Mouse (Mus musculus): Measurements from ENCODE around the gene Srgap1.
"Not testable (repeated sequence)": the region's sequence is repeated elsewhere in the genome, so short reads cannot be mapped to it uniquely, and the experiment has no call there.

The Srgap1 gene

DNA sequence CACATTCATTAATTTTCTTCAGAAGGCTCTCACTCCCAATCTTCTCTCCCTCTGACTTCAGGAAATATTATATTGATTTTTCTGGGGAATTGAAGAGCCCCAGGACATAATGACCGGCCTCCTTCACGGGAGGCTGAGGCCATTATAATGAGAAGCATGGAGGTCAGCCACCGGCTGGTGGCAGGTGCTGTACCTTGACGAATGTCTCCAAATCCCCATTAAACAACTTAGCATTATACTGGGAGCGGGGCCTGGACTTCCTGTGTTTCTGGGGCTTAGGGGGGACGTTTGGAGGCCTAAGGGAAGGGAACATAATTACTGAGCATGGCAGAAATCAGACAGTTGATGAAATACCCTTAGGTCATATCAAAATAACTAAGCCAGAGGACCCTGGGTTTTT, 218.1 kb downstream of the Srgap1 start:
- no peak for DNase-seq (ENCODE audit: low read depth, low spot score)

DNA sequence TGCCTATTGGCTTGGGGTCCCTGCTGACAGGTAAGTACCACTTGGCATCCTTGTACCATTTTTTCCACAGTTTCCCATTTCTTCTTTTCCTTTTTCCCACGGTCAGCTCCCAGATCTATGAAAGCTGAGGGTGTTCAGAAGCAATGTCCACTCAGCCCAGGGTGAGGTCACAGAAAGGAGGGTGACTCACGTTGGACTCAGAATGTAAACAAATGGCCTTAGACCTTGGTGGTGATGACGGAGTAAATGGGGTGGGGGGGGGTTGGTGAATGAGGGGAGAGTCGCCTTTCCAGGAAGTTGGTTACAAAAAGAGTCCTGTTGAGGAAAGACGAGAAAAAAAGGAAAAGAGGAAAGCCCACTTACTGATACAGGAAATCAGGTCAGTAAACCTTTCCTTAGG, 224.4 kb downstream of the Srgap1 start:
- no peak for DNase-seq (ENCODE audit: low read depth, low spot score)

DNA sequence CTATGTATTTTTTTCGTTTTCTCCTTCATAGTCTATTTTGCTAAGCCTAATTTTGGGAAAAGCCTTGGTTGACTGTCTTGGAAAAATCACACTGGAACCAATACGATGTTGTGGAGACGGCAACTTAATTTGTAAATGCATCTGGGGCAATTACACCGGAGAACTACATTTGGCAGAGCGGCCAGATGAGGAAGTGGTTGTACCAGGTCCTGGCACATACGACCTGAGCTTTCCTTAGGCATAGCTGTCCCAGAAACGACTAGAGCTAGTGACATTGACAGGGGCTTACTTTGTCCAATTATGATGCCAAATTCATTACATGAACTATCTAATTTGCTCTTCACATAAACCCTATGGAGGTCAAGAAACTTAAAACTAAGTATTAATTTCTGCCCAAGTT, 226.3 kb downstream of the Srgap1 start:
- no peak for DNase-seq (ENCODE audit: low read depth, low spot score)

DNA sequence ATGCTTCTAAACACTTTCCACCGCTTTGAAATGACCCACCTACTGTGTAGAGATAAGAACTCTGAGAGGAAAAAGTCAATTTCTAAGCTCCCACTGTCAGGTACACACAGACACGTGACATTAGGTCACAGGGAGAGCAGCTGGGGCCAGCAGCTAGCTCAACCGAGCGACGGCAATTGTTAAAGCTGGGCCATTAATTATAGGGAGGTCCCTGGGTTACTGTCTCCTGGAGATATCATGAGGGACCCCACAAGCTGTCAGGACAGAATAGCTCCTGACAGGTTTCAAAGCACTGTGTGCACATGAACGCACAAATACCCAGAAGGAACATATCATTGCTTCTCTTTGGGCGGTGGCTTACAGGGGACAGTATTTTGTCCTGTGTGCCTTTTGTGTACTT, 229.1 kb downstream of the Srgap1 start:
- DNase-seq (ENCODE audit: low read depth, low spot score), result no peak

DNA sequence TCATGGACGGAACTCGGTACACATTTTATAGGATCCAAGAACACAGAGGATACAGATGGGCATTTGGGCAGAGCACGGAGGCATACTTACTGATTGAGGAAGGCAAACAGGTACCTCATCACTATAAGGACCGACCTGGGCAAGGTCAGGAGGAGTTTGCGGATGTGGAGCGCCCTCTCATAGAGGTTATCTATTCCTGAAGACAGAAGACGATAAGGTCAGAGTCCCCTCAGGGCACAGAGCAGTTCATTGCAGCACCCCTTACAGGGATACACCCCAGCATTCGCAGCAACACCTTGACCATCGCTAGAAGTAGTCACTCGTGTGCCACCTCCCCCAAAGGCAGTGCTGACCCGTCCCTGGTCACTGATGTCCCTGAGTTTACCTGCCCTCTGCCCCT, 239.3 kb downstream of the Srgap1 start:
- DNase-seq (ENCODE audit: low read depth, low spot score), result no peak

DNA sequence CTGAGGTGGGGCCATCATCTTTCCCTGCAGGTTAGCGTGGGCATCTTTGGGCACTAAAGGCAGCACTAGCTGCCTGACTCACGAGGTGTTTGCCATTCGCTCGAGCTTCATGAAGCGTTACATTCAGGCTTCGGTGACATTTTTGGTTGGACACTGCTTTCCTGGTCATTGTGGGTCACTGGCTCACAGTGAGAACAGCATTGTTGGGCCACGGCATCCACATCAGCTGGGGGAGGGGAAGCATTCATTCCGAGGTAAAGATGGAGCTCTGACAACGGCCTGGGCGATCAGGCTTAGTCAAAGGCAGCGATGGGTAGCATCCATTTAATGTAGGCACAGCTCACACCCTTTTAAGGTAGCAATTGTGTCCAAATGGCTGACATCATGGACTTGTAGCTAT, 240.3 kb downstream of the Srgap1 start:
- DNase-seq (ENCODE audit: low read depth, low spot score), result no peak

DNA sequence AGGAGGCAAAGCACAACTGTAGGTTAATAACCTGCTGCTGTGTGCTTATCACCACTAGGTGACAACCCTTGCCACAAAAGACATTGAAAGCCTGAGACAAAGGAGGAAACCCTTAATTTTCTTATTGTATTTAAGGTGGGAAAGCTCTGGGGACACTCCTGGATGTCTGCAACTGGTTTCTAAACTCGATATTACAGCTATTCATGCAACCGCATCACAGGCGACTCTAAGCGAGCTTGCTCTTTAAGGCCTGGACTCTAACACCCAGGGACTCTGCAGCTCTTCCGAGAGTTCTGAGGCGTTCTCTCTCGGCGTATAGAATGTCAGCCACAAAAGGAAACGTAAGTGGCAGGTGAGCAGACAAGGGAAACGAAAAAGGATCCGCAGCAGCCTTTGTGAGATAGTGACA, 241.2 kb downstream of the Srgap1 start:
- DNase-seq (ENCODE audit: low read depth, low spot score), result no peak

DNA sequence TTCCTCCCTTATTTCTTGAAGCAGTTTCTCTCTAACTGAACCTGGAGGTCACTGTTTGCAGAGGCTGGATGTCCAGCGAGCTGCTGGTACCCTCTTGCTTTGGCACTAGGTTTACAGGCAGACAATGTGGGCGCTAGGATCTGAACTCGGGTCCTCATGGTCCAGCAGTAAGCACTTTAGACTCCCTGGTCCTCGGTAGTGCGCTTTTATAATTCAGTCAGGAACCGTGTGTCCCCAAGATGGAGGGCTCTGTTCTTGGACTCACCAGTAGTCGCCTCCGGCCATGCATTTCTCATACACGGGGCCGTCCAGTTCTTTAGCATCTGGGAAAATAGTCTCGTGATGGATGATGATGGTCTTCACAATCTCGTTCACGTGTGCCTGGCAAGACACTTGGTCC, 242.6 kb downstream of the Srgap1 start:
- DNase-seq (ENCODE audit: low read depth, low spot score), result no peak

DNA sequence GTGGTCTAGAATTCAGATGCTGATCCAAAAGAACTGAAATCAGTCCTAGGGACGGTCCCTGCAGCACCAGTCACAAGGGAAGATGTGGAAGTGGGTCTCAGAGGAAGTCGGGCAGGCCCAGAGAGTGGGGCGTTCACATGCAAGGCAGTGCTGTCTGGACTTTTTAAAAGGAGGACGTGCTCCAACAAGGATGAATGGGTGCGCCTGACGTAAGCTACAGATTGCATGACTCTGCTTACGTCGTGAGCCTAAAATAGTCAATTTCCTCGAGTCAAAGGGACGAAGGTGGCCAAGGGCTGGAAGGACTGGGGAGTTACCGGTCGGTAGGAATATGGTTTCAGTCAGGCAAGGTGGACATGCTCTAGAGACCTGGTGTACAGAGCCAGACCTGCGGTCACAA, 247.1 kb downstream of the Srgap1 start:
- DNase-seq (ENCODE audit: low read depth, low spot score), result no peak

DNA sequence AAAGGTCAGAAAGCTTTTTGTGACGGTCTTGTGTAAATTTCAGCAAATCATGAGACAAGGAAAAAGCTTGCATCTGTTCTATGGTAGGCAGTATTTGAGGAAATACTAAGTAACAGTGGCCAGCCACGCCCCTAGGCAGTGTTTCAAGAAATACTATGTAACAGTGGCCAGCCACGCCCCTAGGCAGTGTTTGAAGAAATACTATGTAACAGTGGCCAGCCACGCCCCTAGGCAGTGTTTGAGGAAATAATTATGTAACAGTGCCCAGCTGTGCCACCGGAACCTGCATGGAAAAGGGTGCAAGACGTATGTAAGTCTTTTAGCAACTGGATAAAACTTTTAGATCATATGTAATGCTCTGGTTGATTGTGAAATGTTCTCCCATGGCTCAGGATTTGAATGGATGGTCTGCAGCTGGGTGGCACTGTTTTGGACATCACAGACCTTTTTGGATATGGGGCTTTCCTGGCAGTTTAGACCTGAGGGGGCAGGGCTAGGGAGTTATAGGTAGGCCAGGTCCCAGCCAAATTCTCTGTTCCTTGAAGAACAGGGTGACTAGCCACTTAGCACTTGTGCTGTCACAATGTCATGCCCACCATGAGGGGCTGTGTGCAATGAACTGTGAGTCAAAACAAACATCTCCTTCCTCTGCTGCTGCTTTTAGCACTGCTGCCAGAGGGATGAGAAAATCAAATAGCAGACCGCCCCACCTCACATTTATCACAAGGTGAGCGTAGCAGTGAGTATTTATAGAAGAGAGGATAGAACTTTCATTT, 250.9 kb downstream of the Srgap1 start:
- no peak for DNase-seq (ENCODE audit: low read depth, low spot score)

DNA sequence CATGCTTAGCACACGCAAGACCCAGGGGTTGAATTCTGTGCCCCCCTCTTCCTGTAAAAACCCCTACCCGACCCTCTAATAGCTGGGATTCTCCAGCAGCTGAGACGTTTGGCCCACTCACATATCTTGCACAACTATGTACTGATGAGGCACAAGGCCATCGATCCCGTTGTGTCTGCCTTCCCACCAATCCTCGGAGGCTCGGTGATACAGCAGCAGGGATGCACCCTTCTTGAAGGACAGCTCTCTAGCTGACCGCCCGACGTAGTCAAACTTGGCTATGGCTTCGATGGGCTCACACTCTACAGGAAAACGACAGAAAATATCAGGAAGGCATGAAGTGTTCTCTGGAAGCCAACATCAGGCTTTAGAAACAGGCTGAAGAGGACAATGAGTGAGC, 252.6 kb downstream of the Srgap1 start:
- no peak for DNase-seq (ENCODE audit: low read depth, low spot score)

DNA sequence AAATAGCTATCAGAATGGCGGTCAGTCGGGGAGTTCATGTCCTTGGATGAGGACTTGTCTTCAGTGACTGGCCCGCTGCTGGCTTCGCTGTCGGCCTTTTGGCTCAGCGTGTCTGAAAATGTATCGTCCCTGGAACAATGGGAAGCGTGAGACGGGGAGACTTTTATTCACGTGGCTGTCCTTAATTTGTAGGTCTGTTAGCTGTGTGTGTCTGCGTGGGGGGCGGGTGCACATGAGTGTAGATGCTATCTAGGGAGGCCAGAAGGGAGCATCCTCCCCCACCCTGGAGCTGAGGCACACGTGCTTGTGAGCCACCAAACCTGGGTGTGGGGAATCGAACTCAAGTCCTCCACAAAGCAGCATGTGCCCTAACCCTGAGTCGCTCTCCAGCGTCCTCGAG, 254.5 kb downstream of the Srgap1 start:
- no peak for DNase-seq (ENCODE audit: low read depth, low spot score)

DNA sequence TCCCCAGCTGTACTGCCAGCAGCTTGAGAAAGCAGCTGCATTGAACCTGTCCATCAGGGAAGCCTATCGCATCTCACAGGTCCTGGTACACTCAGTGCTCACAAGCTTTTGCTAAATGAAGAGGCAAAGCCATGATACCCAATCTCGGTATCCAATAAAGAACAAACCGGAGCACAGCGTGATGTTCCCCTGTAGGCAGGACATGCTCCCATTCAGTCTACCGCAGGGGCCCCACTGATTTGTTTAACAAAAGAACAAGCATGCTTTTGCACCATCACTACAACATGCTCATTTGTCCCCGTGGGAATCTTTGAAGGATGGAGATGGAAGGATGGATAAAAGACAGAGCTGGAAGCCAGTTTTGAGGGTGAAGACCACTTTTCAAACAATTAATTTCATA, 257.0 kb downstream of the Srgap1 start:
- DNase-seq (ENCODE audit: low read depth, low spot score), result no peak

DNA sequence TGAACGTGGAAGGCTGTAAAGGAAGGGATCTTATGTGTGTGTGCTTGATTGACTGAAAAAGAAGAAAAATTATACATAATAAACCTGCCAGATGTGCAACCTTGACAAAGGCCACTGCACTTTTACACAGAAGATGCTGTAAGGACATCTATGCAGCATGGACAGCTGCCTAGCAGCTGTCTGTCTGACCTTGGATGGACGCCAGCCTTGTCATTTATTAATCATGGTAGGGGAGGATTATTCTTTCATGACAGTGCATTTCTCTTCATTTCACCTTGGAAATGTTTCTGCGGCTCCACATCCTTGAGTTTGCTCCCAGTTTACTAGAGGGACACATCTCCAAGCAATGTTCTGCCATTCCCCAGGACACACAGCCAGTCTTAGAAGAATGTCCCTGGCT, 258.6 kb downstream of the Srgap1 start:
- DNase-seq (ENCODE audit: low read depth, low spot score), result no peak

DNA sequence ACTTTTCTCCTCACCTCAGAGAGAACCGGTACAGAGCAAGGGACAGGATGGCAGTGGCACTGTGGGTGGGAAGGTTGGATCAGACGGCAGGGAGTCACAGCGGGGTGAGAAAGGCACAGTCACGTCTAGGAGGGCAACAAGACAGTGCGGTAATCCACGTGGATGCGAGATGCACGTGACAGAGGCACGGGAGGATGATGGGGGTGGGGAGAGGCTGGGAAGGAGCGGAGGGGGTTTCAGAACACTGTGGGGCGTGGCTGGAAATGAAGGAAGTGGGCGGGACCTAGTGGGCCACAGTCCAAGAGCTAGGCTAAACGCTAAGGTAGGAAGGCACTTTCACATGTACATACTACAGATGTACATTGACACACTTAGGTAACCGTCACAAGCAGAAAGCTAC, 266.0 kb downstream of the Srgap1 start:
- DNase-seq (ENCODE audit: low read depth, low spot score), result no peak

DNA sequence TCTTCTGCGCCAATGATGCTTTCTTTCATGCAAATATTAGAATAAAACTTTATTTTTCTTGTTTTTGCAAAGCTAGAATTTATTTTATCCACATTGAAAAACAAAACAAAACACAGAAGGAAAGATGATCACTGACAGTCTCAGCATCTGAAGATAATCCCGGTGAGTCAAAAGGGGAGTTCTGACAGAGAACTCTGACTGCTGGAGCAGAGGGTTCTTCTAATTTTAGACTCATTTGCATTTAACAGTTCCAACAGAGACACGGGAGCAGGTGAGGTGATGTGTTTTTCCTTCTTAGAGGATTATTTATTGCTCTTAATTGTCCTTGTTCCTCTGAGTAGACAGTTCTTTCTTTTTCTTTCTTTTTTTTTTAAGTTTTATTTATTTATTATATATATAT, 271.1 kb downstream of the Srgap1 start:
- DNase-seq (ENCODE audit: low read depth, low spot score), result no peak

DNA sequence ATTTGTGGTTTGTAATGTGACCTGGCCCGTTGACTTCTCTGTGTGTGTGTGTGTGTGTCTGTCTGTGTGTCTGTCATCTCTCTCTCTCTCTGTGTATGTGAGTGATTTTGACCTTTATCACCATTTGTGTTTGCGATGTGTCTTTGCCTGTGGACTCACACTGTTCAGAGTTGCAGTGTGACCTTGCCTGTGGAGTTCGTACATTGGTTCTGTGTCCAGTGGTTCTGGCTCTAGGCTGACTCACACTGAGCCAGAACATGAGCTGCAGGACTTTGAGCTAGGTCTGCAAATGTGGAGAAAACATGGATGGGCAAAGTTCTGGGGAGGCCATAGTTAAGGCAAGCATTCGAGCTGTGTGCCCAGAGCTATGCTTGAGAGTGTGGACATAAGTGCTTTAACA, 273.3 kb downstream of the Srgap1 start:
- DNase-seq (ENCODE audit: low read depth, low spot score), result no peak

DNA sequence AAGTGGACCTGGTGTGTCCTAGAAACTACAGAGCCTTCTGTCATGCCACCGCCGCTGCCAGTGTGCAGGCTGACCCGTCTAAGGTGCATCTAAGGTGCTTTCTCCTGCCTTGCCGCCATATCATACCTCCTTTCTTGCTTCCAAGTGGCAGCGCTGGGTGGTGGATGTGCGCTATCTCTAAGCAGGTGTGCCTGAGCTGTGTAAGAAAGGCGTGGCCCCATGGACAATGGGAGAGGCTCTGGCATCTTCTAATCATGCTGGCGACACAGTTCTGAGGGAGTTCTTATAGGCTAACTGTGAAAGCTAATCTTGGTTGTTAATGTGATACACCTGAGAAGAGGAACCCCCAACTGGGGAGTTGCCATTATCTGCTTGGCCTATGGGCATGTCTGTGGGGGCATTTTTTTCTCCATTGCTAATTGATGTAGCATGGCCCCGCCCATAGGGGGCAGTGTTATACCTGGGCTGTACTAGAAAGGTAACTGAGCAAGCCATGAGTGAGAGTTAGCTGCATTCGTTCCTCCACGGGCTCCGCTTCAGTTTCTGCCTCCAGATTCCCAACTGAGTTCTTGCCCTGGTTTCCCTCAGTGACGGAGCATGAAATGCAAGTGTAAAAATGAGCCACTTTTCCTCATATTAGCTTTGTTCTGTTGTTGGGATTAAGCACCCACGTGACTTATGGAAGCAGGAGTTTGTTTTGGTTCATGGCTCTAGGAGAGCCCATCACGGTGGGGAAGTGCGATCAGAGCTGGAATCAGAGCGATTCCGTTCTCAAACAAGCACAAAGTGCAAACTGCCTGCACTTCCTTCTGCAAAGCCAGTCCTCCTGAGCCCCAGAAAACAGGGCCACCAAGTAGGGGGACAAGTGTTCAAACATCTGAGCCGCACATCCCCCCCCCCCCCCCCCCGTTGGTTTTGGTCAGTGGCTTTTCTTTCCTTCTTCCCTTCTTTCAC, 276.2 kb downstream of the Srgap1 start:
- peak; percentile 38 for DNase-seq (ENCODE audit: low read depth, low spot score)

DNA sequence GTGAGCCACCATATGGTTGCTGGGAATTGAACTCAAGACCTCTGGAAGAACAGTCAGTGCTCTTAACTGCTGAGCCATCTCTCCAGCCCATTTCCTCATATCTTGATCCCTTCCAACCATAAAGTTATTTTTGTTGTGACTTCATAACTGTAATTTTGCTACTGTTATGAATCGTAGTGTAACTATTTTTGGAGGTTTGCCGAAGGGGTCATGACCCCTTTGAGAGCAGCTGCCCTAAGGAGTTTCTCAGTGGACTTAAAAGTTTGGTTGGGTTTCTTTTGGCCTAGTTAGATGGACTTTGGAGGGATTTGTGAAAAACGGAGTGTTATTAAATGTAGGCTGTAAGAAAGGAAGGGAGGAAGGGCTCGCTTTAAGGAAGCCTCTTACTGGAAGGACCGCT, 277.4 kb downstream of the Srgap1 start:
- DNase-seq (ENCODE audit: low read depth, low spot score), result no peak

DNA sequence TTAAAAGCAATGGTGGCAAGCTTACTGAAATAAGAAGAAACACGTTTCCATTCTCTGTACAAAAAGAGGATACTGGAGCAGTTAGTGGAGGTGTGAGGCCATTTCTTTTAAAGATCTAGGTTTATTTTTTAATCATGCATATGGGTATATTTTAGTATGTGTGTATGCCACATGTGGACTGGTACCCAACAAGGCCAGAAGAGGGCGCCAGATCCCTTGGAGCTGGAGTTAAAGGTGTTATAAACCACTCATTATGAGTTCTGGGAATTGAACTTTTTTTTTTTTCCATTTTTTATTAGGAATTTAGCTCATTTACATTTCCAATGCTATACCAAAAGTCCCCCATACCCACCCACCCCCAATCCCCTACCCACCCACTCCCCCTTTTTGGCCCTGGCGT, 279.8 kb downstream of the Srgap1 start:
- not testable (repeated sequence) for DNase-seq (ENCODE audit: low read depth, low spot score)

DNA sequence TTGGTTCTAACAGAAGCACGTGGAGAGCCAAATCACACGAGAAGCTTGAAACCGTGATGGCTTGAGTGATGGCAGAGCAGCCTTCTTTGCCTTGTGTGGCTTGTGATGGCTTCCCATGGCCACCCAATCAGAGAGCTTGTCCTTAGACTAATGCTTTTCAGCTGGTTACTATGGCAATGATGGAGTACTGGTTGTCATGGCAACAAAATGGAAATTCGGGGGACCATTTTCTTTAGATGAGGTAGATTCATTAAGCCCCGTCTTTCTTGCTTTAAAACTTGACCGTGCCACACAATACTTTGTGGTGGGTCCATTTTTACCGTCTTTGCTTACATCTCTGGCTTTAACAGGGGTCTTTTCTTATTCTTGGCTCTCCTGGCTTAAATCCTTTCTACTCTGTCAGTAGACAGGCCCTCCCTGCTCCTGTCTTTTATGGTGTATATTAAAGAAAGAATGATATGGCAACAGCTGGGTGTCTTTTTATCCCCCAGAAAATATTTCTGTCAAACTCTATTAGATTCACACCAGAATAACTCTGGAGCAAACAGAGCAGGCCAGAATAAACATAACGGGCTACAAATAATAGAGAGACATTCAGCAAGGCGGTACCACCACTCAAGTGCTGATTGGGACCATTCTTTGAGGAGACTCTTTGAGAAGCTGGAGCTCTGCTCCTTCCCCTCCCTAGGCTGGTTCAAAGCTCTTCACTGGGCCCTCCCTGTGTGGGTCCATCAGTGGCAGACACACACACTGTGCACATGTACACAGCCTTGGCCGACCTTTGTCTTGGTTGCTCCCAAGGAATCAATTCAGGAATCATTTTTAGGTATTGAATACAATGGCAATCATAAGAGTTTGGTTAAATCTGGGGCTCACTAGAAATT, 281.7 kb downstream of the Srgap1 start:
- no peak for DNase-seq (ENCODE audit: low read depth, low spot score)

Data from forelimb bud, embryonic 11.5 days (tissue).